Mouse (Mus musculus) cerebellum, adult 2 months (tissue): ENCODE results near the gene Rubcnl. TPM values are rescaled to one million over a fixed set of nuclear protein-coding genes. Genes with fewer than 3 reads are reported as not detected.

ENCODE experiments used
- DNase-seq, 2 experiments: peaks; one replicate each; pipeline ENCODE4 v3.0.0; 2021
- H3K27ac ChIP-seq: fragments of 200-500 bp; 2 replicates; pipeline ENCODE4 v1.5.1; 2012; ENCODE audit warnings: low read length, control low read depth, inconsistent platforms; ENCODE audit not compliant: insufficient read depth
- H3K27me3 ChIP-seq: fragments of 200-500 bp; 2 replicates; pipeline ENCODE4 v1.6.1; 2012; ENCODE audit warnings: inconsistent platforms, mild to moderate bottlenecking, low read length, moderate library complexity; ENCODE audit not compliant: control insufficient read depth, insufficient read depth
- H3K4me1 ChIP-seq: fragments of 200-500 bp; 2 replicates; pipeline ENCODE4 v1.6.1; 2011; ENCODE audit warnings: low read length; ENCODE audit not compliant: control insufficient read depth, insufficient read depth
- H3K4me3 ChIP-seq: fragments of 200-500 bp; replicated peaks from 2 replicates; pipeline ENCODE3; 2011; ENCODE audit warnings: mild to moderate bottlenecking, low read depth, low read length, control low read depth; ENCODE audit not compliant: insufficient read depth
- CTCF ChIP-seq: fragments of 200-500 bp; IDR thresholded peaks from 2 replicates; pipeline ENCODE4 v1.5.1; 2011; ENCODE audit warnings: low read depth, mild to moderate bottlenecking, control low read depth, low read length, moderate library complexity, borderline replicate concordance; ENCODE audit not compliant: insufficient read depth
- POLR2A ChIP-seq: fragments of 200-500 bp; IDR thresholded peaks from 2 replicates; pipeline ENCODE4 v1.6.1; 2011; ENCODE audit warnings: low read length, control low read depth, borderline replicate concordance; ENCODE audit not compliant: insufficient read depth
- WGBS: fragments of 180-500 bp; shearing (Covaris S2); methylation state at CpG from one replicate; pipeline ENCODE4 v1.1.7; 2018; 5-methylcytosine and 5-hydroxymethylcytosine counted together
- polyA plus RNA-seq: library from polyadenylated mRNA; depleted of rRNA; stranded (reverse); fragments of >200 nt; gene quantifications from 2 replicates; pipeline ENCODE4 v1.2.3, GENCODE M21; 2012

The Rubcnl gene
- polyA plus RNA-seq, 1 experiment: 1.4 TPM

- DNase-seq: no peak
- Histone ChIP-seq H3K4me3 (no peak overlapping the region), H3K4me1 (no peaks in the 10 kb centered on the region), H3K27me3 (no peaks in the 10 kb centered on the region), H3K27ac (no peak overlapping the region)
- WGBS: 55% methylated on average over 11 of the region's 11 CpGs
- TF ChIP-seq CTCF (peak; percentile 6; the same call in 1 of the 2 replicates), POLR2A (no peak)
These were observed 19.6 kb downstream of the Rubcnl start for GRCm38 (mm10) chr14:75035431-75035830.

GRCm38 (mm10) chr14:75045184-75045583, 29.4 kb downstream of the Rubcnl start:
- Histone ChIP-seq H3K4me1 (no peaks in the 10 kb centered on the region), H3K27me3 (no peaks in the 10 kb centered on the region), H3K27ac (no peak overlapping the region), H3K4me3 (no peak overlapping the region)
- TF ChIP-seq CTCF (no peak), POLR2A (no peak)
- DNase-seq: no peak
- WGBS: 73% methylated on average over 7 of the region's 7 CpGs

- TF ChIP-seq CTCF (no peak), POLR2A (no peak)
- Histone ChIP-seq H3K4me1 (no peaks in the 10 kb centered on the region), H3K27ac (no peak overlapping the region), H3K4me3 (no peak overlapping the region), H3K27me3 (no peaks in the 10 kb centered on the region)
- no peak for DNase-seq
- 65% methylated on average over 8 of the region's 8 CpGs for WGBS
These were observed 36.6 kb downstream of the Rubcnl start for GRCm38 (mm10) chr14:75052451-75052850.

- WGBS: 84% methylated on average over 14 of the region's 14 CpGs
- Histone ChIP-seq H3K27me3 (no peaks in the 10 kb centered on the region), H3K27ac (no peak overlapping the region), H3K4me3 (no peak overlapping the region), H3K4me1 (no peaks in the 10 kb centered on the region)
- no peak for TF ChIP-seq CTCF
- TF ChIP-seq POLR2A: no peak
- no peak for DNase-seq
These were observed 38.9 kb downstream of the Rubcnl start for GRCm38 (mm10) chr14:75054455-75055343.

GRCm38 (mm10) chr14:75056861-75057431, 41.1 kb downstream of the Rubcnl start:
- no peaks in the 10 kb centered on the region for H3K27me3 ChIP-seq
- no peak for TF ChIP-seq POLR2A
- TF ChIP-seq CTCF: no peak
- DNase-seq: no peak
- H3K4me1 ChIP-seq: no peaks in the 10 kb centered on the region
- 86% methylated on average over 9 of the region's 9 CpGs for WGBS
- H3K4me3 ChIP-seq: no peak overlapping the region
- no peak overlapping the region for H3K27ac ChIP-seq

- Histone ChIP-seq H3K27me3 (no peaks in the 10 kb centered on the region), H3K27ac (no peak overlapping the region), H3K4me3 (no peak overlapping the region), H3K4me1 (no peaks in the 10 kb centered on the region)
- peak in 1 of 2 experiments; percentile 19 for DNase-seq
- TF ChIP-seq CTCF (peak; percentile 40; the same call in 1 of the 2 replicates), POLR2A (no peak)
- WGBS: 46% methylated on average over 8 of the region's 8 CpGs
These were observed 44.7 kb downstream of the Rubcnl start for GRCm38 (mm10) chr14:75060562-75060961.

GRCm38 (mm10) chr14:75063936-75064335, 48.1 kb downstream of the Rubcnl start:
- Histone ChIP-seq H3K27me3 (no peaks in the 10 kb centered on the region), H3K4me1 (no peaks in the 10 kb centered on the region), H3K4me3 (no peak overlapping the region), H3K27ac (no peak overlapping the region)
- DNase-seq: no peak
- WGBS: 95% methylated on average over 8 of the region's 8 CpGs
- TF ChIP-seq POLR2A (no peak), CTCF (no peak)

- no peaks in the 10 kb centered on the region for H3K4me1 ChIP-seq
- DNase-seq: no peak
- H3K27me3 ChIP-seq: no peaks in the 10 kb centered on the region
- no peak overlapping the region for H3K27ac ChIP-seq
- H3K4me3 ChIP-seq: no peak overlapping the region
- WGBS: 76% methylated on average over 7 of the region's 7 CpGs
- TF ChIP-seq POLR2A (no peak), CTCF (no peak)
These were observed 48.7 kb downstream of the Rubcnl start for GRCm38 (mm10) chr14:75064520-75064919.
